8 mouse cellular contexts compared by ENCODE assay signal in genomic region chr11:119267241-119267674, GRCm38 (mm10). TPM values are rescaled to one million over a fixed set of nuclear protein-coding genes. Genes with fewer than 3 reads are reported as not detected.
DNase-seq lines count a peak whose midpoint lies in the region; ATAC-seq and TF ChIP-seq lines count a peak whose summit lies in the region.
"Had no signal": no experiment of that assay in that cellular context is flagged by ENCODE, and none has a peak within 500 bp of the region (broad histone marks: within the 10 kb centered on the region; RNA-seq: fewer than 3 reads in every experiment).

No protein-coding gene starts in this region.

- peaks cover 52% of the 10 kb centered on the region for H3K4me1 ChIP-seq in G1E (ENCODE audit: insufficient read depth, low read depth, low read length)
- H3K4me1 ChIP-seq in forebrain, embryonic 15.5 days = peaks cover 26% of the 10 kb centered on the region
- peaks cover 6% of the 10 kb centered on the region; the same call in 1 of the 2 replicates for H3K4me1 ChIP-seq in intestine, embryonic 14.5 days (replicated peaks; ENCODE audit: control insufficient read depth, insufficient read depth, low read length)
- peaks cover 7% of the 10 kb centered on the region for H3K4me1 ChIP-seq in limb, embryonic 14.5 days (ENCODE audit: control insufficient read depth, insufficient read depth, low read length)
- peaks cover 7% of the 10 kb centered on the region for H3K4me1 ChIP-seq in midbrain, postnatal 0 days (ENCODE audit: insufficient read depth, low read length)

- 37% methylated on average over 6 of the region's 6 CpGs for WGBS in forebrain, embryonic 15.5 days
- WGBS in intestine, embryonic 14.5 days = 49% methylated on average over 6 of the region's 6 CpGs
- 64% methylated on average over 6 of the region's 6 CpGs for WGBS in limb, embryonic 14.5 days
- 32% methylated on average over 6 of the region's 6 CpGs for WGBS in midbrain, postnatal 0 days

- H3K27ac ChIP-seq in forebrain, embryonic 15.5 days (replicated peaks) = peak overlapping the region; percentile 38; the same call in 1 of the 2 replicates
- H3K27ac ChIP-seq in intestine, embryonic 14.5 days (ENCODE audit: low read depth) = no peak overlapping the region
- no peak overlapping the region for H3K27ac ChIP-seq in limb, embryonic 14.5 days (replicated peaks; ENCODE audit: low read depth, low read length)
- peak overlapping the region; percentile 57; the same call in 1 of the 2 replicates for H3K27ac ChIP-seq in midbrain, postnatal 0 days (ENCODE audit: low read depth, low read length)

- peak overlapping the region; percentile 73 for H3K9ac ChIP-seq in forebrain, embryonic 15.5 days (replicated peaks)
- H3K9ac ChIP-seq in intestine, embryonic 14.5 days (ENCODE audit: low read length) = no peak overlapping the region
- H3K9ac ChIP-seq in limb, embryonic 14.5 days (ENCODE audit: low read depth, low read length, severe bottlenecking) = no peak overlapping the region
- H3K9ac ChIP-seq in midbrain, postnatal 0 days (replicated peaks; ENCODE audit: low read length, poor library complexity, severe bottlenecking) = no peak overlapping the region

- peaks cover 35% of the 10 kb centered on the region for H3K36me3 ChIP-seq in G1E (replicated peaks)
- peaks cover 8% of the 10 kb centered on the region; the same call in 1 of the 2 replicates for H3K36me3 ChIP-seq in forebrain, embryonic 15.5 days
- H3K36me3 ChIP-seq in intestine, embryonic 14.5 days (ENCODE audit: control insufficient read depth, insufficient read depth, low read length) = no peaks in the 10 kb centered on the region
- peaks cover 7% of the 10 kb centered on the region for H3K36me3 ChIP-seq in limb, embryonic 14.5 days (ENCODE audit: control insufficient read depth, insufficient read depth, low read length)
- H3K36me3 ChIP-seq in midbrain, postnatal 0 days (ENCODE audit: insufficient read depth, low read length) = peaks cover 18% of the 10 kb centered on the region

- peak overlapping the region; percentile 64 for H3K4me2 ChIP-seq in forebrain, embryonic 15.5 days (replicated peaks)
- peak overlapping the region; percentile 65 for H3K4me2 ChIP-seq in intestine, embryonic 14.5 days (ENCODE audit: low read length)
- H3K4me2 ChIP-seq in limb, embryonic 14.5 days (replicated peaks; ENCODE audit: low read depth, low read length, severe bottlenecking) = peak overlapping the region; percentile 85
- peak overlapping the region; percentile 64 for H3K4me2 ChIP-seq in midbrain, postnatal 0 days (ENCODE audit: low read depth, low read length, poor library complexity, severe bottlenecking)

- no peak for DNase-seq in G1E (ENCODE audit: low spot score)
- peak; percentile 94 for DNase-seq in adipocyte (ENCODE audit: low spot score)
- no peak for DNase-seq in intestine, embryonic 14.5 days (ENCODE audit: low spot score)
- DNase-seq in limb, embryonic 14.5 days (ENCODE audit: low spot score) = no peak
- peak; percentile 59 for DNase-seq in midbrain, postnatal 0 days (ENCODE audit: low spot score)

- H3K27me3 ChIP-seq in G1E (ENCODE audit: insufficient read depth, low read length) = peaks cover 14% of the 10 kb centered on the region
- no peaks in the 10 kb centered on the region for H3K27me3 ChIP-seq in forebrain, embryonic 15.5 days
- H3K27me3 ChIP-seq in intestine, embryonic 14.5 days (replicated peaks; ENCODE audit: control insufficient read depth, insufficient read depth, low read length) = no peaks in the 10 kb centered on the region
- H3K27me3 ChIP-seq in limb, embryonic 14.5 days (ENCODE audit: control insufficient read depth, insufficient read depth, low read length) = no peaks in the 10 kb centered on the region
- H3K27me3 ChIP-seq in midbrain, postnatal 0 days (ENCODE audit: insufficient read depth, low read length) = no peaks in the 10 kb centered on the region

- no peak for TF ChIP-seq POLR2A in limb, embryonic 14.5 days (IDR thresholded peaks at IDR 0.05; ENCODE audit: borderline replicate concordance, extremely low read depth, insufficient read depth, insufficient read length)

- H3K4me3 ChIP-seq in G1E (ENCODE audit: low read depth, low read length) = peak overlapping the region; percentile 93; the same call in 1 of the 2 replicates
- peak overlapping the region; percentile 83; the same call in 1 of the 2 replicates for H3K4me3 ChIP-seq in forebrain, embryonic 15.5 days
- no peak overlapping the region for H3K4me3 ChIP-seq in intestine, embryonic 14.5 days (ENCODE audit: low read depth, low read length)
- H3K4me3 ChIP-seq in limb, embryonic 14.5 days (replicated peaks; ENCODE audit: low read length) = peak overlapping the region; percentile 66; the same call in 1 of the 2 replicates
- H3K4me3 ChIP-seq in midbrain, postnatal 0 days (ENCODE audit: low read depth, low read length) = 0 out of 2 replicates have a peak overlapping the region, but pooled peaks have one; percentile 52

- no peak for TF ChIP-seq CTCF in G1E (IDR thresholded peaks at IDR 0.05; ENCODE audit: low read depth, low read length)
- TF ChIP-seq CTCF in midbrain, postnatal 0 days (IDR thresholded peaks at IDR 0.05) = no peak

- no peak for ATAC-seq in G1E (ENCODE audit: extremely low read depth, insufficient number of reproducible peaks, low FRiP score, poor library complexity, severe bottlenecking)
- ATAC-seq in forebrain, embryonic 15.5 days (replicated peaks) = peak; percentile 14
- peak; percentile 57; the same call in 1 of the 2 replicates for ATAC-seq in intestine, embryonic 14.5 days (replicated peaks; ENCODE audit: low FRiP score, low TSS enrichment, low read depth)
- ATAC-seq in limb, embryonic 14.5 days (ENCODE audit: low FRiP score, low read depth) = 0 out of 2 replicates have a peak, but pooled peaks have one; percentile 23
- peak; percentile 38 for ATAC-seq in midbrain, postnatal 0 days (ENCODE audit: low FRiP score)
- no peak for ATAC-seq in granulocyte monocyte progenitor cell, adult 5-6 weeks (replicated peaks; ENCODE audit: poor library complexity, severe bottlenecking)

- no peaks in the 10 kb centered on the region for H3K9me3 ChIP-seq in G1E (replicated peaks)
- no peaks in the 10 kb centered on the region for H3K9me3 ChIP-seq in forebrain, embryonic 15.5 days
- H3K9me3 ChIP-seq in intestine, embryonic 14.5 days (ENCODE audit: control insufficient read depth, low read length) = no peaks in the 10 kb centered on the region
- H3K9me3 ChIP-seq in limb, embryonic 14.5 days (ENCODE audit: control insufficient read depth, low read length) = no peaks in the 10 kb centered on the region
- H3K9me3 ChIP-seq in midbrain, postnatal 0 days (ENCODE audit: low read length) = no peaks in the 10 kb centered on the region

RNA-seq across cellular contexts. Expression of gene Gaa, which starts 0.4 kb away (rescaled TPM):
- total RNA-seq in G1E (2014; fragmentation: Nextera tagmentation) = 59.7 and 71.2 TPM in 2 replicates
- total RNA-seq in G1E (2017) = 27.5 and 28.1 TPM in 2 replicates
- 95.7 and 102 TPM in 2 replicates for polyA plus RNA-seq in G1E (2012)
- polyA plus RNA-seq in forebrain, embryonic 15.5 days (2015; fragmentation: Nextera tagmentation; extraction: Ambion mirVana) = 43.9 and 49.8 TPM in 2 replicates
- 57.3 and 62.3 TPM in 2 replicates for polyA plus RNA-seq in intestine, embryonic 14.5 days (2014; fragmentation: Nextera tagmentation; extraction: Ambion mirVana)
- polyA plus RNA-seq in limb, embryonic 14.5 days (2012; rRNA removed) = 136 and 196 TPM in 2 replicates
- 74.5 and 76.0 TPM in 2 replicates for polyA plus RNA-seq in limb, embryonic 14.5 days (2014; fragmentation: Nextera tagmentation; extraction: Ambion mirVana)
- total RNA-seq in midbrain, postnatal 0 days (2014; rRNA removed) = 186 and 222 TPM in 2 replicates
- polyA plus RNA-seq in midbrain, postnatal 0 days (2015; fragmentation: Nextera tagmentation; extraction: Ambion mirVana) = 154 and 158 TPM in 2 replicates
- 35.8 and 47.2 TPM in 2 replicates for total RNA-seq in granulocyte monocyte progenitor cell, adult 5-6 weeks (2014; fragmentation: Nextera tagmentation)
- 27.4 and 31.6 TPM in 2 replicates for total RNA-seq in granulocyte monocyte progenitor cell, adult 5-6 weeks (2017)

RNA-seq across cellular contexts. Expression of gene Eif4a3, which starts 32.6 kb away (rescaled TPM):
- 188 and 202 TPM in 2 replicates for total RNA-seq in G1E (2014; fragmentation: Nextera tagmentation)
- total RNA-seq in G1E (2017) = 244 and 261 TPM in 2 replicates
- polyA plus RNA-seq in G1E (2012) = 224 and 241 TPM in 2 replicates
- 302 and 313 TPM in 2 replicates for polyA plus RNA-seq in forebrain, embryonic 15.5 days (2015; fragmentation: Nextera tagmentation; extraction: Ambion mirVana)
- 376 and 385 TPM in 2 replicates for polyA plus RNA-seq in intestine, embryonic 14.5 days (2014; fragmentation: Nextera tagmentation; extraction: Ambion mirVana)
- polyA plus RNA-seq in limb, embryonic 14.5 days (2012; rRNA removed) = 206 and 228 TPM in 2 replicates
- 339 and 342 TPM in 2 replicates for polyA plus RNA-seq in limb, embryonic 14.5 days (2014; fragmentation: Nextera tagmentation; extraction: Ambion mirVana)
- 132 and 169 TPM in 2 replicates for total RNA-seq in midbrain, postnatal 0 days (2014; rRNA removed)
- 229 and 237 TPM in 2 replicates for polyA plus RNA-seq in midbrain, postnatal 0 days (2015; fragmentation: Nextera tagmentation; extraction: Ambion mirVana)
- 280 and 311 TPM in 2 replicates for total RNA-seq in granulocyte monocyte progenitor cell, adult 5-6 weeks (2014; fragmentation: Nextera tagmentation)
- 188 and 228 TPM in 2 replicates for total RNA-seq in granulocyte monocyte progenitor cell, adult 5-6 weeks (2017)

RNA-seq across cellular contexts. Expression of gene Ccdc40, which starts 38.9 kb away (rescaled TPM):
- total RNA-seq in G1E (2014; fragmentation: Nextera tagmentation) = not detected in 2 replicates
- 0.05 TPM in 1 of 2 replicates, not detected in the other for total RNA-seq in G1E (2017)
- not detected in 2 replicates for polyA plus RNA-seq in G1E (2012)
- polyA plus RNA-seq in forebrain, embryonic 15.5 days (2015; fragmentation: Nextera tagmentation; extraction: Ambion mirVana) = 12.9 and 13.7 TPM in 2 replicates
- 4.0 and 5.1 TPM in 2 replicates for polyA plus RNA-seq in intestine, embryonic 14.5 days (2014; fragmentation: Nextera tagmentation; extraction: Ambion mirVana)
- 2.5 and 3.1 TPM in 2 replicates for polyA plus RNA-seq in limb, embryonic 14.5 days (2012; rRNA removed)
- polyA plus RNA-seq in limb, embryonic 14.5 days (2014; fragmentation: Nextera tagmentation; extraction: Ambion mirVana) = 2.1 and 2.7 TPM in 2 replicates
- 13.3 and 22.7 TPM in 2 replicates for total RNA-seq in midbrain, postnatal 0 days (2014; rRNA removed)
- 10.3 and 13.3 TPM in 2 replicates for polyA plus RNA-seq in midbrain, postnatal 0 days (2015; fragmentation: Nextera tagmentation; extraction: Ambion mirVana)
- total RNA-seq in granulocyte monocyte progenitor cell, adult 5-6 weeks (2014; fragmentation: Nextera tagmentation) = 7.3 and 12.0 TPM in 2 replicates
- 9.0 and 11.8 TPM in 2 replicates for total RNA-seq in granulocyte monocyte progenitor cell, adult 5-6 weeks (2017)

RNA-seq across cellular contexts. Expression of gene Tbc1d16, which starts 39.0 kb away (rescaled TPM):
- total RNA-seq in G1E (2014; fragmentation: Nextera tagmentation) = not detected in 2 replicates
- 0.05 and 0.06 TPM in 2 replicates for total RNA-seq in G1E (2017)
- not detected in 2 replicates for polyA plus RNA-seq in G1E (2012)
- 52.4 and 54.6 TPM in 2 replicates for polyA plus RNA-seq in forebrain, embryonic 15.5 days (2015; fragmentation: Nextera tagmentation; extraction: Ambion mirVana)
- 12.2 and 13.0 TPM in 2 replicates for polyA plus RNA-seq in intestine, embryonic 14.5 days (2014; fragmentation: Nextera tagmentation; extraction: Ambion mirVana)
- polyA plus RNA-seq in limb, embryonic 14.5 days (2012; rRNA removed) = 29.2 and 34.4 TPM in 2 replicates
- 16.3 and 16.7 TPM in 2 replicates for polyA plus RNA-seq in limb, embryonic 14.5 days (2014; fragmentation: Nextera tagmentation; extraction: Ambion mirVana)
- 152 and 156 TPM in 2 replicates for total RNA-seq in midbrain, postnatal 0 days (2014; rRNA removed)
- polyA plus RNA-seq in midbrain, postnatal 0 days (2015; fragmentation: Nextera tagmentation; extraction: Ambion mirVana) = 43.1 and 43.5 TPM in 2 replicates
- total RNA-seq in granulocyte monocyte progenitor cell, adult 5-6 weeks (2014; fragmentation: Nextera tagmentation) = 3.3 and 8.6 TPM in 2 replicates
- 2.1 and 3.0 TPM in 2 replicates for total RNA-seq in granulocyte monocyte progenitor cell, adult 5-6 weeks (2017)

RNA-seq across cellular contexts. Expression of gene Card14, which starts 40.3 kb away (rescaled TPM):
- not detected in 2 replicates for total RNA-seq in G1E (2014; fragmentation: Nextera tagmentation)
- total RNA-seq in G1E (2017) = 0.11 TPM in 1 of 2 replicates, not detected in the other
- not detected in 2 replicates for polyA plus RNA-seq in G1E (2012)
- polyA plus RNA-seq in forebrain, embryonic 15.5 days (2015; fragmentation: Nextera tagmentation; extraction: Ambion mirVana) = 0.09 and 0.18 TPM in 2 replicates
- 2.8 and 3.2 TPM in 2 replicates for polyA plus RNA-seq in intestine, embryonic 14.5 days (2014; fragmentation: Nextera tagmentation; extraction: Ambion mirVana)
- 1.7 and 2.0 TPM in 2 replicates for polyA plus RNA-seq in limb, embryonic 14.5 days (2012; rRNA removed)
- polyA plus RNA-seq in limb, embryonic 14.5 days (2014; fragmentation: Nextera tagmentation; extraction: Ambion mirVana) = 1.7 and 1.9 TPM in 2 replicates
- total RNA-seq in midbrain, postnatal 0 days (2014; rRNA removed) = 0.77 and 1.8 TPM in 2 replicates
- polyA plus RNA-seq in midbrain, postnatal 0 days (2015; fragmentation: Nextera tagmentation; extraction: Ambion mirVana) = 0.59 and 0.67 TPM in 2 replicates
- not detected in 2 replicates for total RNA-seq in granulocyte monocyte progenitor cell, adult 5-6 weeks (2014; fragmentation: Nextera tagmentation)
- not detected in 2 replicates for total RNA-seq in granulocyte monocyte progenitor cell, adult 5-6 weeks (2017)
- total RNA-seq: common myeloid progenitor, adult 5-6 weeks had no signal

Comparison
In these comparisons a context has a peak if more than half of its experiments do, and no peak if none do; other contexts are left out.
1. ATAC-seq: peak in forebrain, embryonic 15.5 days (single experiment), intestine, embryonic 14.5 days (single experiment), limb, embryonic 14.5 days (single experiment) and midbrain, postnatal 0 days (single experiment); none in G1E (single experiment) and granulocyte monocyte progenitor cell, adult 5-6 weeks (single experiment).
2. DNase-seq: peak in adipocyte (single experiment) and midbrain, postnatal 0 days (single experiment); none in G1E (single experiment), intestine, embryonic 14.5 days (single experiment) and limb, embryonic 14.5 days (single experiment).
3. H3K27ac ChIP-seq: peak in forebrain, embryonic 15.5 days (single experiment) and midbrain, postnatal 0 days (single experiment); none in intestine, embryonic 14.5 days (single experiment) and limb, embryonic 14.5 days (single experiment).
4. Peak in every context shown above with its lines, with median percentiles within 50 percentile points of each other: H3K4me2 ChIP-seq.